Mouse (Mus musculus): ENCODE results near the gene Fam184b. TPM values are rescaled to one million over a fixed set of nuclear protein-coding genes. Genes with fewer than 3 reads are reported as not detected.

Fam184b gene
- total RNA-seq, 2 experiments from 2014 or later = 20.5 to 21.4 TPM

Other genes starting within 250 kb of the Fam184b start
- 10 to 100 TPM; 95.6 to 98.3 TPM for gene Qdpr, start 189.4 kb downstream of the Fam184b start, total RNA-seq (2021)
- not detected for gene Clrn2, start 185.9 kb downstream of the Fam184b start, total RNA-seq (2021)
- gene Lap3, start 146.2 kb downstream of the Fam184b start, total RNA-seq (2021) = 10 to 100 TPM; 48.2 to 51.6 TPM
- gene Med28, start 119.4 kb downstream of the Fam184b start, total RNA-seq (2021) = 10 to 100 TPM; 80.0 to 83.5 TPM
- 1 to 10 TPM; 1.9 to 2.4 TPM for gene Ncapg, start 30.3 kb upstream of the Fam184b start, total RNA-seq (2021)
- 10 to 100 TPM; 44.9 to 49.2 TPM for gene Lcorl, start 218.0 kb upstream of the Fam184b start, total RNA-seq (2021)